Mouse (Mus musculus) forebrain, embryonic 16.5 days (tissue): Measurements from ENCODE around the gene Tdrd9. TPM values are rescaled to one million over a fixed set of nuclear protein-coding genes. Genes with fewer than 3 reads are reported as not detected.

Experiments
- ATAC-seq: fragments of 200-750 bp; cut with Nextera tagmentation; 2 replicates; pipeline ENCODE4 v1.8.0; 2017; ENCODE audit warnings: mild to moderate bottlenecking, moderate library complexity
- H3K27ac ChIP-seq: fragments of 300-500 bp; sonication (generic); 2 replicates; pipeline ENCODE4 v1.5.1; 2014; ENCODE audit warnings: low read length, control low read depth
- H3K27me3 ChIP-seq: fragments of 300-500 bp; sonication (generic); replicated peaks from 2 replicates; pipeline ENCODE4 v1.6.1; 2014; ENCODE audit warnings: low read length; ENCODE audit not compliant: control insufficient read depth, insufficient read depth
- H3K36me3 ChIP-seq: fragments of 300-500 bp; sonication (generic); 2 replicates; pipeline ENCODE4 v1.6.1; 2014; ENCODE audit not compliant: control insufficient read depth, insufficient read depth
- H3K4me1 ChIP-seq: fragments of 300-500 bp; sonication (generic); replicated peaks from 2 replicates; pipeline ENCODE4 v1.6.1; 2014; ENCODE audit warnings: low read length; ENCODE audit not compliant: control insufficient read depth, insufficient read depth
- H3K4me2 ChIP-seq: fragments of 300-500 bp; sonication (generic); 2 replicates; pipeline ENCODE4 v1.6.1; 2014; ENCODE audit warnings: mild to moderate bottlenecking, low read length, control low read depth
- H3K4me3 ChIP-seq: fragments of 300-500 bp; sonication (generic); replicated peaks from 2 replicates; pipeline ENCODE4 v1.5.1; 2014; ENCODE audit warnings: mild to moderate bottlenecking, low read length, control low read depth
- H3K9ac ChIP-seq: fragments of 300-500 bp; sonication (generic); replicated peaks from 2 replicates; pipeline ENCODE4 v1.6.1; 2014; ENCODE audit warnings: low read depth, low read length, control low read depth
- H3K9me3 ChIP-seq: fragments of 300-500 bp; sonication (generic); 2 replicates; pipeline ENCODE4 v1.6.1; 2016; ENCODE audit warnings: low read length; ENCODE audit not compliant: control insufficient read depth
- WGBS: fragments of 180-500 bp; shearing (Covaris S2); extraction: QIAGEN DNeasy Blood & Tissue Kit; methylation state at CpG from one replicate; pipeline ENCODE4 v1.1.7; 2014; 5-methylcytosine and 5-hydroxymethylcytosine counted together
- polyA plus RNA-seq: library from polyadenylated mRNA; unstranded; fragments of >200 nt; fragmentation: Nextera tagmentation; extraction: Ambion mirVana; gene quantifications from 2 replicates; pipeline ENCODE4 v1.2.1, GENCODE M21; 2015

Tdrd9 gene
- polyA plus RNA-seq, 1 experiment from 2014 or later = 0.44 TPM

GRCm38 (mm10) chr12:112013271-112013801 lies 42.0 kb downstream of the Tdrd9 start:
- no peaks in the 10 kb centered on the region for H3K36me3 ChIP-seq
- 4% methylated on average over 14 of the region's 14 CpGs for WGBS
- 0 out of 2 replicates have a peak, but pooled peaks cover 2% of the 10 kb centered on the region for H3K9me3 ChIP-seq
- peak; percentile 43; the same call in 1 of the 2 replicates for ATAC-seq
- peaks cover 5% of the 10 kb centered on the region; the same call in 1 of the 2 replicates for H3K4me1 ChIP-seq
- H3K27me3 ChIP-seq = no peaks in the 10 kb centered on the region
- peak overlapping the region; percentile 19 for H3K4me3 ChIP-seq
- H3K9ac ChIP-seq = 0 out of 2 replicates have a peak overlapping the region, but pooled peaks have one; percentile 29
- peak overlapping the region; percentile 47 for H3K4me2 ChIP-seq
- peak overlapping the region; percentile 33; the same call in 1 of the 2 replicates for H3K27ac ChIP-seq

- no peaks in the 10 kb centered on the region for H3K27me3 ChIP-seq
- H3K9ac ChIP-seq = no peak overlapping the region
- H3K4me1 ChIP-seq = peaks cover 5% of the 10 kb centered on the region; the same call in 1 of the 2 replicates
- 84% methylated on average over 4 of the region's 4 CpGs for WGBS
- no peak overlapping the region for H3K4me3 ChIP-seq
- H3K36me3 ChIP-seq = no peaks in the 10 kb centered on the region
- no peak overlapping the region for H3K4me2 ChIP-seq
- 0 out of 2 replicates have a peak, but pooled peaks cover 2% of the 10 kb centered on the region for H3K9me3 ChIP-seq
- no peak for ATAC-seq
- no peak overlapping the region for H3K27ac ChIP-seq
Measured at GRCm38 (mm10) chr12:112016346-112016745, 45.0 kb downstream of the Tdrd9 start.

- Histone ChIP-seq H3K27me3 (no peaks in the 10 kb centered on the region), H3K9me3 (0 out of 2 replicates have a peak, but pooled peaks cover 2% of the 10 kb centered on the region), H3K4me1 (no peaks in the 10 kb centered on the region), H3K4me3 (no peak overlapping the region), H3K4me2 (no peak overlapping the region), H3K9ac (no peak overlapping the region), H3K27ac (no peak overlapping the region), H3K36me3 (no peaks in the 10 kb centered on the region)
- ATAC-seq = no peak
- WGBS = 88% methylated on average over 2 of the region's 2 CpGs
Measured at GRCm38 (mm10) chr12:112023306-112023705, 51.9 kb downstream of the Tdrd9 start.

GRCm38 (mm10) chr12:112024581-112025310 lies 53.4 kb downstream of the Tdrd9 start:
- 0 out of 2 replicates have a peak, but pooled peaks cover 2% of the 10 kb centered on the region for H3K9me3 ChIP-seq
- H3K4me3 ChIP-seq = no peak overlapping the region
- no peak for ATAC-seq
- 81% methylated on average over 17 of the region's 17 CpGs for WGBS
- H3K9ac ChIP-seq = no peak overlapping the region
- H3K4me2 ChIP-seq = no peak overlapping the region
- no peaks in the 10 kb centered on the region for H3K36me3 ChIP-seq
- no peaks in the 10 kb centered on the region for H3K27me3 ChIP-seq
- H3K27ac ChIP-seq = no peak overlapping the region
- H3K4me1 ChIP-seq = no peaks in the 10 kb centered on the region

- WGBS = 92% methylated on average over 13 of the region's 13 CpGs
- Histone ChIP-seq H3K4me1 (no peaks in the 10 kb centered on the region), H3K9ac (no peak overlapping the region), H3K4me3 (no peak overlapping the region), H3K4me2 (no peak overlapping the region), H3K36me3 (no peaks in the 10 kb centered on the region), H3K27ac (no peak overlapping the region), H3K9me3 (0 out of 2 replicates have a peak, but pooled peaks cover 2% of the 10 kb centered on the region), H3K27me3 (no peaks in the 10 kb centered on the region)
- no peak for ATAC-seq
Measured at GRCm38 (mm10) chr12:112025457-112025856, 54.1 kb downstream of the Tdrd9 start.

- Histone ChIP-seq H3K36me3 (no peaks in the 10 kb centered on the region), H3K4me1 (no peaks in the 10 kb centered on the region), H3K27ac (no peak overlapping the region), H3K4me3 (no peak overlapping the region), H3K9ac (no peak overlapping the region), H3K9me3 (0 out of 2 replicates have a peak, but pooled peaks cover 2% of the 10 kb centered on the region), H3K4me2 (no peak overlapping the region), H3K27me3 (no peaks in the 10 kb centered on the region)
- 84% methylated on average over 14 of the region's 14 CpGs for WGBS
- ATAC-seq = no peak
Measured at GRCm38 (mm10) chr12:112025907-112026645, 54.7 kb downstream of the Tdrd9 start.

- ATAC-seq = no peak
- no peak overlapping the region for H3K27ac ChIP-seq
- 76% methylated on average over 4 of the region's 4 CpGs for WGBS
Measured at GRCm38 (mm10) chr12:112027408-112027807, 56.0 kb downstream of the Tdrd9 start.

GRCm38 (mm10) chr12:112033409-112033975 lies 62.1 kb downstream of the Tdrd9 start:
- no peaks in the 10 kb centered on the region for H3K4me1 ChIP-seq
- no peak overlapping the region for H3K9ac ChIP-seq
- H3K4me2 ChIP-seq = no peak overlapping the region
- H3K36me3 ChIP-seq = no peaks in the 10 kb centered on the region
- ATAC-seq = no peak
- 77% methylated on average over 10 of the region's 10 CpGs for WGBS
- H3K27me3 ChIP-seq = no peaks in the 10 kb centered on the region
- no peaks in the 10 kb centered on the region for H3K9me3 ChIP-seq
- H3K27ac ChIP-seq = no peak overlapping the region
- H3K4me3 ChIP-seq = no peak overlapping the region

More at GRCm38 (mm10) chr12:112027408-112027807, 56.0 kb downstream of the Tdrd9 start:
- Histone ChIP-seq H3K4me2 (no peak overlapping the region), H3K9me3 (0 out of 2 replicates have a peak, but pooled peaks cover 2% of the 10 kb centered on the region), H3K9ac (no peak overlapping the region), H3K27me3 (no peaks in the 10 kb centered on the region), H3K4me1 (no peaks in the 10 kb centered on the region), H3K4me3 (no peak overlapping the region), H3K36me3 (no peaks in the 10 kb centered on the region)
